Mouse (Mus musculus) retina, embryonic 14.5 days (tissue): Measurements from ENCODE around the gene Mup3.
"Not testable (repeated sequence)": the region's sequence is repeated elsewhere in the genome, so short reads cannot be mapped to it uniquely, and the experiment has no call there.

Experiments used
- DNase-seq: peaks from one replicate; pipeline ENCODE4 v3.0.0-alpha.2; 2015; ENCODE audit warnings: low spot score

The Mup3 gene

DNA sequence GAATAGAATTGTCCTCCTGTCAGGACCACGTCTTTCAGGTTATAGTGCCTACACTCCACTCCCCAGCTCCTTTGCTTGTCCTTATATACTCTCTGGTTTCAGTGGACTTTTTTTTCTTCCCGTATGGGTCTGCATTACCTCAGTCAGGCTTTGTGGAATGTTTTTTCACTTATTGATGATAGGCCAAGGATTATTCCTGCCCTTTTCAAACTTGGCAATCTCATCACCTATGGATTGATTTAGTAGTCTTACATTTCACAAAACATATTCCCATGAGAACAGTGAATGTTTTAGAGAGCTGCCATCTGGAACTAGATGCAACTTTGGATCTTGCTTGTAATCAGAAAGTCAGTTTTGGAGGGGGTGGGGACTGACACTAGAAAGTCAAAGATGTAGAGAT is at the start of gene Mup3:
Gene Mup3, minus strand, starts transcription at position 102 of the 400 bp plus-strand sequence.
- DNase-seq: no peak

DNA sequence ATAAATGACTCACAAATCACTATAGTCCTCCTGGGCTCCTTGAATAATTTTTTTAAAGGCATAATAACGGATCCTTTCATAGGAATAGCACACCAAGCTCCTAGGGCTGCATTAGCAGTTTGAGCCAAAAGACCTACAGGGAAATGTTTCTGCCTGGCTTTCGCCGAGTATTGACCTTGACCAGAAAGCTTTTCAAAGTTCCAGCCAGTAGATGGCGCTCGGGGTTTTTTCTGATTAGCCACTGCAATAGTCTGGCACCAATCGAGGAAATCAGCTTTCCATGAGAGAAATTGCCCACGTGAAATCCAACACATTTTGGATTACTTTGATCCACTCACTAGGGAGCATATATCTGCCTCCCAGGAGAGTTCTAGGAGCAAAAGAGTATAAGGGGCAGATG is 46.6 kb upstream of the Mup3 start:
- peak; percentile 55 for DNase-seq

DNA sequence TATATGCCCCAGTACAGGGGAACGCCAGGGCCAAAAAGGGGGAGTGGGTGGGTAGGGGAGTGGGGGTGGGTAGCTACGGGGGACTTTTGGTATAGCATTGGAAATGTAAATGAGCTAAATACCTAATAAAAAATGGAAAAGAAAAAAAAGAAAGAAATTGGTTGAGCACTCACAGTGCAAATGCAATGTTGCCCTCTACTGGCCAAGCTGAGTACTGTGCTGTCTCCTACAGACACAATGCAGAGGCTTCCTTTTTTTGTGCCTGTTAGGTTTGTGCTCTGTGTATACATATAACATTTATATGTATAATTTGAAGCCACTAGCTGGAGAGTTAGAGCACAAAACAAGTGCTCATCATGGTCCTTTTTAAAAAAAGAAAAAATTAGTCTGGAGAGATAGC is 16.2 kb upstream of the Mup3 start:
- peak; percentile 60 for DNase-seq

GRCm38 (mm10) chr4:62087953-62088352 is 811 bp upstream of the Mup3 start:
- DNase-seq: no peak

DNA sequence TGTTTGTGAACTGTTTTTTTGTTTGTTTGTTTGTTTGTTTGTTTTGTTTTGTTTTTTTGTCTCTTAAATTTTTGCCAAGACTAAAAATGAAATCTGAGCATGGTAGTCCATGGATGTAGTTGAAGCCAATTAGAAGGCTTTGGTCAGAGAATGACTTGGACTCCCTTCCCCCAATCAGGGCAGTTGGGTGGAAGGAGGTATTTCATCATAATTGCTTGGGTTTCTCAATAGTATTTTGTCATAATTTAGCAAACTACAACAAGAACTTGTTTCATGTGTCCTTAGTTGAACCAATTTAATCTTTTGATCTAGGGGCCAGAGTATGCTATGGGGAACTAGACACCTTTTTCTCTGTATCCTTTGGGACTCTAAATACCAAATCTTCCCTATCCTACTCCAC is 4.4 kb downstream of the Mup3 start:
- DNase-seq: no peak

DNA sequence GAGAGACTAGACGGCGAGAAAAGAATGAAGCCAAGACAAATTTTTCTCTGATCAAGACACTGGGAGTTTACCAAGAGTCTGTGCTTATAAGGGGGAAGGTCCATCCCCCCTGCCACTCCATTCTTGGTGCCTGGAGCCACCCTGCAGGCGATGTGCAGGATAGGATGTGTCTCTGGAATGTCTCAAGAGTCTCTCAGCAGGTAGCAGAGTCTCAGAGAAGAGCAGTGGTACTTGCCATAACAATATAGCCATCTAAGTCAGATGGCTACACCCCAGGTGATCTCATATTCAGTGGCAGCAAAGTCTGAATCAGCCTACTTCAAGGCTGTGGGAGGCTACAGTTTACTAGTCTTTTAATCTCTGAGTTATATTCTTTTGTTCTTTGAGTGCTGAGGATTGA is 12.0 kb downstream of the Mup3 start:
- no peak for DNase-seq

DNA sequence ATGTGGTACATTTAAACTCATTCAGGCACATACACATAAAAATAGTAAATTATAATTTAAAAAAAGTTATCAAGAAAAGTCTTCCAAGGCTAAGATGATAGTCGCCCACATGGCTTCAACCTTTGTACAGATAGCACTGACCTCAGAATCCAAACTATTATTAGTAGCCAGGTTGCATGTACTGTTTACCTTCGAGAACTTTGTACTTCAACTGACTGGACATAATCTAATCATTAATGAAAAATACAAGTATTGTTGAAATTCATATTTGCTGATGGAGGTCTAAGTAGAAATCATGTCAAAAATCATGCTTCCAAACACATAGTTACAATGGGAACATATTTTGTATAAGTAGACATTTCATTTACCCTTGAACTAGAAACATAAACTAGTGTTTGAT is 32.4 kb downstream of the Mup3 start:
- DNase-seq: not testable (repeated sequence)

GRCm38 (mm10) chr4:62054058-62054457 is 33.1 kb downstream of the Mup3 start, which contains the start of gene Mup20:
Gene Mup20, minus strand, starts transcription at chr4:62054158.
- DNase-seq: not testable (repeated sequence)
